Mouse (Mus musculus) liver, embryonic 13.5 days (tissue): ENCODE results near the gene Polr3g. TPM values are rescaled to one million over a fixed set of nuclear protein-coding genes. Genes with fewer than 3 reads are reported as not detected.
"Not testable (repeated sequence)": the region's sequence is repeated elsewhere in the genome, so short reads cannot be mapped to it uniquely, and the experiment has no call there.

ENCODE experiments used
- ATAC-seq: fragments of 200-750 bp; cut with Nextera tagmentation; 2 replicates; pipeline ENCODE4 v1.8.0; 2017; ENCODE audit warnings: low read depth, mild to moderate bottlenecking, moderate number of reproducible peaks, moderate library complexity
- DNase-seq: peaks from one replicate; pipeline ENCODE4 v3.0.0; 2022
- H3K27ac ChIP-seq: fragments of 300-500 bp; sonication (generic); 2 replicates; pipeline ENCODE4 v1.5.1; 2015; ENCODE audit warnings: moderate library complexity, mild to moderate bottlenecking, inconsistent platforms
- H3K27me3 ChIP-seq: fragments of 300-500 bp; sonication (generic); 2 replicates; pipeline ENCODE4 v1.6.1; 2015; ENCODE audit warnings: mild to moderate bottlenecking, inconsistent platforms
- H3K36me3 ChIP-seq: fragments of 300-500 bp; sonication (generic); 2 replicates; pipeline ENCODE4 v1.6.1; 2015; ENCODE audit warnings: mild to moderate bottlenecking, inconsistent platforms
- H3K4me1 ChIP-seq: fragments of 300-500 bp; sonication (generic); replicated peaks from 2 replicates; pipeline ENCODE4 v1.6.1; 2015; ENCODE audit warnings: inconsistent platforms
- H3K4me2 ChIP-seq: fragments of 300-500 bp; sonication (generic); 2 replicates; pipeline ENCODE4 v1.6.1; 2015; ENCODE audit warnings: inconsistent platforms, mild to moderate bottlenecking, moderate library complexity
- H3K4me3 ChIP-seq: fragments of 300-500 bp; sonication (generic); replicated peaks from 2 replicates; pipeline ENCODE4 v1.5.1; 2015; ENCODE audit warnings: mild to moderate bottlenecking, inconsistent platforms
- H3K9ac ChIP-seq: fragments of 300-500 bp; sonication (generic); 2 replicates; pipeline ENCODE4 v1.6.1; 2015; ENCODE audit warnings: mild to moderate bottlenecking, inconsistent platforms
- H3K9me3 ChIP-seq: fragments of 300-500 bp; sonication (generic); replicated peaks from 2 replicates; pipeline ENCODE4 v1.6.1; 2016; ENCODE audit warnings: inconsistent platforms
- WGBS: fragments of 180-500 bp; shearing (Covaris S2); methylation state at CpG from one replicate; pipeline ENCODE4 v1.1.7; 2015; ENCODE audit not compliant: insufficient replicate concordance; 5-methylcytosine and 5-hydroxymethylcytosine counted together
- polyA plus RNA-seq: library from polyadenylated mRNA; unstranded; fragments of >200 nt; fragmentation: Nextera tagmentation; extraction: Ambion mirVana; gene quantifications from 2 replicates; pipeline ENCODE4 v1.2.1, GENCODE M21; 2015

Gene Polr3g
- polyA plus RNA-seq, 1 experiment from 2014 or later: 13.6 TPM

- no peak for DNase-seq
- Histone ChIP-seq H3K4me1 (peaks cover 6% of the 10 kb centered on the region; the same call in 1 of the 2 replicates), H3K27ac (no peak overlapping the region), H3K36me3 (no peaks in the 10 kb centered on the region), H3K4me2 (no peak overlapping the region), H3K4me3 (no peak overlapping the region), H3K9me3 (no peaks in the 10 kb centered on the region), H3K9ac (no peak overlapping the region), H3K27me3 (peaks cover 48% of the 10 kb centered on the region)
- ATAC-seq: no peak
- 39% methylated on average over 3 of the region's 3 CpGs for WGBS
Observed at GRCm38 (mm10) chr13:81629395-81629794, 81.4 kb downstream of the Polr3g start.

DNA sequence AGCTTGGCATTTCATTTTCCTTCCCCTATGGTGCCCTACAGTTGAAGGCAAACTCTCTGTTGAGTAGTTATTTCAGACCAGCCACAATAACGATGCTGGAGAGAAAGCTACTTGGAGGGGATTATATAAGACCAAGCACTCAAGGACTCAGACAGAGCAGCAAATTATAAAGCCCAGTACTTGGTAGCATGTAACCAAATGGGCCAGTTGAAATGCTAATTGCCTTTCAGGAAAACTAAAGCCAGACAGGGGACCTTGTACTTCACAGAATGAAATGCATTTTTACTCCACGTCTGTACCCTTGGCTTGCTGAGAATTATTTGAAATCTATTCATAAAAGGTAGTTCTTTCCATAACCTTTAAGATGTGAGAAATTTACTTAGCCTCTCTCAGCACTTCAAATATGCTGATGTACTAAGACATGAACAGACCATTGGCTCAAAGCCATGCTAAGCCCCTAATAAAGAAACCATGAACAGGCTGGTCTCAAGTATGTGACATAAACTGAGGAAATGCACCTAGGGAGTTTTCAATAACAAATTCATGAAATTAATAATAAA is 82.1 kb downstream of the Polr3g start:
- ATAC-seq: no peak

GRCm38 (mm10) chr13:81627861-81628260 is 83.0 kb downstream of the Polr3g start:
- not testable (repeated sequence) for H3K36me3 ChIP-seq, H3K9ac ChIP-seq, H3K4me2 ChIP-seq, H3K4me3 ChIP-seq, H3K27ac ChIP-seq, H3K4me1 ChIP-seq, DNase-seq, H3K9me3 ChIP-seq, ATAC-seq
- WGBS: 55% methylated on average over 1 of the region's 1 CpGs
- peaks cover 32% of the 10 kb centered on the region for H3K27me3 ChIP-seq

More for the DNA sequence above, 82.1 kb downstream of the Polr3g start:
- Histone ChIP-seq H3K9ac (no peak overlapping the region), H3K9me3 (no peaks in the 10 kb centered on the region), H3K27ac (no peak overlapping the region), H3K27me3 (peaks cover 41% of the 10 kb centered on the region), H3K4me2 (no peak overlapping the region), H3K36me3 (no peaks in the 10 kb centered on the region), H3K4me3 (no peak overlapping the region), H3K4me1 (peaks cover 6% of the 10 kb centered on the region; the same call in 1 of the 2 replicates)
- no peak for DNase-seq
- WGBS: 37% methylated on average over 2 of the region's 2 CpGs

Other genes with a start within 250 kb of the Polr3g start
- gene Adgrv1, start 77.9 kb downstream of the Polr3g start, polyA plus RNA-seq: 0.13 and 0.16 TPM in 2 replicates
- 14.5 and 21.0 TPM in 2 replicates for gene Lysmd3, start 53.4 kb downstream of the Polr3g start, polyA plus RNA-seq
- gene Mblac2, start 328 bp upstream of the Polr3g start, polyA plus RNA-seq: 3.3 and 3.6 TPM in 2 replicates
- gene Cetn3, start 72.1 kb upstream of the Polr3g start, polyA plus RNA-seq: 137 and 172 TPM in 2 replicates